ENCODE assay signal across 15 mouse cellular contexts in the genomic region with DNA sequence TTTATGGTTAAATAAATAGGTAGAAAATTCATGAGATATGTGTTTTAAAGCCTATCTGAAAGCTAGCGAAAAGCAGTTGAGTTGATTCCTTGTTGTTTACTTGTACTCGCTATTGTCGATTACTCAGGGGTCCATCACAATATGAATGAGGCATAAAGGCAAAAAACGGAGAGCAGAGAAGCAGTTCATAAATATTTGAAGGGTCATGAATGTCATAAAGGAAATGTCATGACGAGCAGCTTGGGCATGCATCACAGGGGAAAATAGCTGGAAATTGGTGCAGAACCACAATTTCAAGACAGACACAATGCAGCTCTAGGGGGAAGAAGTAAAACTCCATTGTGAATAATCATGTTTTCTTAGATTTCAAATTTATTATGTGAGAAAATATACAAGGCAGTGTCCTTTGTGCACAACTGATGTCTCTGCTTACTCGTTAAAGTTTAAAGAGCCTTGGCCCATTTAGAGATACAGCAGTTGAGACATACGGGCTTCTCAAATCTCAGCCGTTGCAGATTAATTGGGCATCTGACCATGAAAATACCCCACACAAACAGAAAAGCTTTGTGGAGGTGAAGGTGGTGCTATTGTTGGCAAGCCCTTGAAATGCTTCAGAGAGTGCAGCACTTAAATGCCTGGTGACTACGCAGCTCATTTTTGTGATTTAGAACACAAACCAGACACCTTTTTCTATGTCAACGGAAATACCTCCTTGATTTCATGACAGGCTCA.
"Had no signal": no experiment of that assay in that cellular context is flagged by ENCODE, and none has a peak within 500 bp of the region (broad histone marks: within the 10 kb centered on the region; RNA-seq: fewer than 3 reads in every experiment).

No protein-coding gene starts in this region.

- H3K4me3 ChIP-seq: limb, embryonic 13.5 days; megakaryocyte, embryonic 14.5 days; myocyte; neural tube, embryonic 15.5 days; stomach, embryonic 15.5 days had no signal

- H3K27me3 ChIP-seq: limb, embryonic 13.5 days; megakaryocyte, embryonic 14.5 days; neural tube, embryonic 15.5 days; stomach, embryonic 15.5 days had no signal

- H3K9ac ChIP-seq: limb, embryonic 13.5 days; lung, embryonic 14.5 days; neural tube, embryonic 15.5 days; stomach, embryonic 15.5 days had no signal

- H3K9me3 ChIP-seq: limb, embryonic 13.5 days; megakaryocyte, embryonic 14.5 days; neural tube, embryonic 15.5 days; stomach, embryonic 15.5 days had no signal

- H3K36me3 ChIP-seq: limb, embryonic 13.5 days; neural tube, embryonic 15.5 days; stomach, embryonic 15.5 days had no signal

- H3K4me2 ChIP-seq: limb, embryonic 13.5 days; lung, embryonic 14.5 days; neural tube, embryonic 15.5 days; stomach, embryonic 15.5 days had no signal

- H3K4me1 ChIP-seq: limb, embryonic 13.5 days; neural tube, embryonic 15.5 days; stomach, embryonic 15.5 days had no signal

- H3K27ac ChIP-seq: limb, embryonic 13.5 days; neural tube, embryonic 15.5 days; stomach, embryonic 15.5 days had no signal

- DNase-seq: kidney, adult 11 months; kidney, adult 9 months; kidney, postnatal 10 days; left cerebral cortex, postnatal 4 days; lung, embryonic 14.5 days; lung, postnatal 10 days; lung, postnatal 4 days; right cerebral cortex, postnatal 4 days; thymus, adult 2 months; thymus, postnatal 25 days had no signal
